Mouse (Mus musculus): ENCODE measurements around the gene Agfg2. TPM values are rescaled to one million over a fixed set of nuclear protein-coding genes. Genes with fewer than 3 reads are reported as not detected.

Gene Agfg2
- total RNA-seq, 2 experiments from 2014 or later = 8.6 to 10.5 TPM

GRCm38 (mm10) chr5:137683388-137684293 is 885 bp downstream of the Agfg2 start:
- peak; percentile 8; the same call in 1 of the 2 replicates for ATAC-seq (replicated peaks; ENCODE audit: poor library complexity)

GRCm38 (mm10) chr5:137682526-137682925 is 2.0 kb downstream of the Agfg2 start:
- no peak for ATAC-seq (replicated peaks; ENCODE audit: poor library complexity)

GRCm38 (mm10) chr5:137679726-137680125 is 4.8 kb downstream of the Agfg2 start:
- no peak for ATAC-seq (replicated peaks; ENCODE audit: poor library complexity)

- ATAC-seq (replicated peaks; ENCODE audit: poor library complexity) = no peak
Measured at GRCm38 (mm10) chr5:137678736-137679135, 5.8 kb downstream of the Agfg2 start.

GRCm38 (mm10) chr5:137677859-137678258 is 6.7 kb downstream of the Agfg2 start:
- no peak for ATAC-seq (replicated peaks; ENCODE audit: poor library complexity)

- ATAC-seq (replicated peaks; ENCODE audit: poor library complexity) = no peak
Measured at GRCm38 (mm10) chr5:137674786-137675185, 9.7 kb downstream of the Agfg2 start.

- ATAC-seq (replicated peaks; ENCODE audit: poor library complexity) = peak; percentile 90
Measured at GRCm38 (mm10) chr5:137673015-137673414, 11.5 kb downstream of the Agfg2 start.

- no peak for ATAC-seq (replicated peaks; ENCODE audit: poor library complexity)
Measured at GRCm38 (mm10) chr5:137672361-137672760, 12.2 kb downstream of the Agfg2 start.

GRCm38 (mm10) chr5:137671443-137672240 is 12.9 kb downstream of the Agfg2 start:
- ATAC-seq (replicated peaks; ENCODE audit: poor library complexity) = peak; percentile 49

GRCm38 (mm10) chr5:137670240-137670639 is 14.3 kb downstream of the Agfg2 start:
- ATAC-seq (replicated peaks; ENCODE audit: poor library complexity) = peak; percentile 47; the same call in 1 of the 2 replicates

- ATAC-seq (replicated peaks; ENCODE audit: poor library complexity) = no peak
Measured at GRCm38 (mm10) chr5:137668971-137669370, 15.6 kb downstream of the Agfg2 start.

- no peak for ATAC-seq (replicated peaks; ENCODE audit: poor library complexity)
Measured at GRCm38 (mm10) chr5:137663057-137663456, 21.5 kb downstream of the Agfg2 start.

- ATAC-seq (replicated peaks; ENCODE audit: poor library complexity) = no peak
Measured at GRCm38 (mm10) chr5:137660064-137660688, 24.4 kb downstream of the Agfg2 start.

GRCm38 (mm10) chr5:137656977-137657376 is 27.5 kb downstream of the Agfg2 start:
- peak; percentile 79 for ATAC-seq (replicated peaks; ENCODE audit: poor library complexity)

- peak; percentile 62 for ATAC-seq (replicated peaks; ENCODE audit: poor library complexity)
Measured at GRCm38 (mm10) chr5:137654746-137655145, 29.8 kb downstream of the Agfg2 start.

- ATAC-seq (replicated peaks; ENCODE audit: poor library complexity) = no peak
Measured at GRCm38 (mm10) chr5:137653366-137653765, 31.2 kb downstream of the Agfg2 start.

GRCm38 (mm10) chr5:137652474-137652873 is 32.1 kb downstream of the Agfg2 start:
- peak; percentile 51 for ATAC-seq (replicated peaks; ENCODE audit: poor library complexity)

GRCm38 (mm10) chr5:137649669-137650571 is 34.6 kb downstream of the Agfg2 start:
- ATAC-seq (replicated peaks; ENCODE audit: poor library complexity) = peak; percentile 35

- no peak for ATAC-seq (replicated peaks; ENCODE audit: poor library complexity)
Measured at GRCm38 (mm10) chr5:137649251-137649650, 35.3 kb downstream of the Agfg2 start.
